Mouse (Mus musculus): Measurements from ENCODE around the gene Prcp. TPM values are rescaled to one million over a fixed set of nuclear protein-coding genes. Genes with fewer than 3 reads are reported as not detected.
"Not testable (repeated sequence)": the region's sequence is repeated elsewhere in the genome, so short reads cannot be mapped to it uniquely, and the experiment has no call there.

Prcp gene
- polyA plus RNA-seq, 1 experiment = 19.7 TPM

DNA sequence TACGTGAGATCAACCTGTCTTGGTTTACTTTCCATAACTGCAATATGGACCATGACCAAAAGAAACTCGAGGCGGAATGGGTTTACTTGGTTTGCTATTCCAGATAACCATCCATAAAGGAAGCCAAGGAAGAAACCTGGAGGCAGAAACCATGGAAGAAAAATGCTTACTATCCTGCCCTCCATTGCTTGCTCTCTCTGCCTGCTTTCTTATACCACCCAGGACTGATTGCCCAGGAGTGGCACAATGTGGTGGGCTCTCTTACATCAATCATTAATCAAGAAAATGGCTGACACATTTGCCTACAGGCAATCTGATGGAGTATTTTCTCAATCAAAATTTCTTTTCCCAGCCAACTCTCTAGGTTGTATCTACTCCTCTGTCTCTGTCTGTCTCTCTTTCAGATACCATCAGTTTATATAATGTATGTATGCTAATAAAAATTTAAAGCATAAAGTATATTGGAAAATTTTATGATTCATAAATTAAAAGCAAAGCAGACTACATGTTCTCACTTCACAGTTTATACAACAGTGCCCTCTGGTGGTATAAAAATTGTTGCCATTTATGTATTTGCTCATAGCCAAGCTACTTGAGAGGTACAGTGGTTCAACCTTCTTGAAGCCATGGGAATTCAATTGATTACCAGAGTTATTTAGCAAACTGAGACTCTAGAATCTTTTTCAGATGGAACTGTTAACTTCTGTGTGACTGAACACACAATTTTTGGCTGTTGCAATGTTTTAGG is 90.7 kb downstream of the Prcp start:
- TF ChIP-seq POLR2A (IDR thresholded peaks at IDR 0.05; ENCODE audit: control insufficient read depth, extremely low read depth, insufficient read depth, low read length, poor library complexity) = no peak
- DNase-seq = no peak
- no peak overlapping the region for H3K27ac ChIP-seq (ENCODE audit: control insufficient read depth, insufficient read depth, low read length)
- no peaks in the 10 kb centered on the region for H3K27me3 ChIP-seq (ENCODE audit: control insufficient read depth, insufficient read depth, low read length)
- H3K4me3 ChIP-seq (ENCODE audit: control insufficient read depth, insufficient read depth, low read length) = no peak overlapping the region
- WGBS = 81% methylated on average over 3 of the region's 3 CpGs
- H3K4me1 ChIP-seq (replicated peaks; ENCODE audit: control insufficient read depth, insufficient read depth, low read length) = no peaks in the 10 kb centered on the region
- no peaks in the 10 kb centered on the region for H3K36me3 ChIP-seq (ENCODE audit: control insufficient read depth, insufficient read depth, low read length)

DNA sequence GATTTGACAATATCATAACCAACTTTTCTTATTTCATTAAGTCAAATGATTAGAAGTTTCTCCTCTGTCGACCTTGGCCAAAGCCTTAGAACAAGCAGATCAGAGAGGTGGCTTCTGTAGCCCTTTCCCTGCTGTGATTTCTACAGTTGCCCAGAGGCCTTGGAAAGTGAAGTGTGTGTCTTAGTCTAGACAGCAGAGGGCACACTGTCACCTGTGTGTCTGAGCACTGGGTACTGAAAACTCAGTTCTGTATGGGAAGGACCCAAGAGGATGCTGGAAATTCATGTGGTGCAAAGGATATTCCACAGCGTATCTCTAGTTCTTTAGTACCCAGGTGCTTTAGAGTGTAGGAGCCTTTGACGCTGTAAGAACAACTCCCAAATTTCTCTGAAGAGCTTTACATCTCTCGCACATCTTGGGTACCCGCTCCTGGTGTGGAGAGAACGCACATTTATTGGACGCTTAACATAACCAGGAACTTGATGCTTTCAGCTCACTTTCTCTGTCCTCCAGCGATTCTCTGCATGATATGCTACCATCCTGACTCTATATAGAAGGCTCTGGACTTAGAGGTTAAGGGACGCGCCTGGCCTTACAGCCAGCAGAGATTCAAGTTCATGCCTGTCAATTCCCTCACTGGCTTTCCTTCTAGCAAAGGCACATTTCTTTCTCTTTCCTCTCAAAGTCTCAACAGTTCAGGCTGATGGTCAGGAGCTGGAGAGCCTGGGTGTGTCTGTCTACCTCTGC is 93.3 kb downstream of the Prcp start:
- no peak for DNase-seq
- H3K36me3 ChIP-seq (ENCODE audit: control insufficient read depth, insufficient read depth, low read length) = no peaks in the 10 kb centered on the region
- no peaks in the 10 kb centered on the region for H3K4me1 ChIP-seq (replicated peaks; ENCODE audit: control insufficient read depth, insufficient read depth, low read length)
- 74% methylated on average over 10 of the region's 10 CpGs for WGBS
- no peaks in the 10 kb centered on the region for H3K27me3 ChIP-seq (ENCODE audit: control insufficient read depth, insufficient read depth, low read length)
- H3K4me3 ChIP-seq (ENCODE audit: control insufficient read depth, insufficient read depth, low read length) = no peak overlapping the region
- no peak for TF ChIP-seq POLR2A (IDR thresholded peaks at IDR 0.05; ENCODE audit: control insufficient read depth, extremely low read depth, insufficient read depth, low read length, poor library complexity)
- no peak for TF ChIP-seq CTCF (IDR thresholded peaks at IDR 0.05; ENCODE audit: borderline replicate concordance, control insufficient read depth, extremely low read depth, insufficient read depth, low read length, poor library complexity)
- H3K27ac ChIP-seq (ENCODE audit: control insufficient read depth, insufficient read depth, low read length) = no peak overlapping the region

DNA sequence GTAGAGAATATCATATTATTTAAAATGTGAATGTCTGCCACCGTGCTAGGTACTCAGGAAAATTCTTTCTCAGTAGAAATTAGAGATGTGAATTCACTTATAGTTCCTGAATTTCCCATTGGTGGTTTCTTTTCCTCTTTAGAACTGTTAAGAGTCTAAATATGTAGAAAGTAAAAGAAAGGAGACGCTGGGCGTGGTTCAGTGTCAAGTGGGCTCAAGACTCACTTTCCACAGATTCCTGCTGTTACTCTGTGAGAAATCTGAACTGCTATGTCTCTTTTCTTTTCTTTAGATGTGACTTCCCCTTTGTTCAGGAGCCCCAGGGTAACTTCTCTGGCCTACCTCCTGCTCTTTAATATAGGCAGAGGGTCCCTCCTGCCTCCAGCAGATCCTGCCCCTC is 103.2 kb downstream of the Prcp start:
- no peaks in the 10 kb centered on the region for H3K4me1 ChIP-seq (replicated peaks; ENCODE audit: control insufficient read depth, insufficient read depth, low read length)
- H3K27ac ChIP-seq (ENCODE audit: control insufficient read depth, insufficient read depth, low read length) = no peak overlapping the region

DNA sequence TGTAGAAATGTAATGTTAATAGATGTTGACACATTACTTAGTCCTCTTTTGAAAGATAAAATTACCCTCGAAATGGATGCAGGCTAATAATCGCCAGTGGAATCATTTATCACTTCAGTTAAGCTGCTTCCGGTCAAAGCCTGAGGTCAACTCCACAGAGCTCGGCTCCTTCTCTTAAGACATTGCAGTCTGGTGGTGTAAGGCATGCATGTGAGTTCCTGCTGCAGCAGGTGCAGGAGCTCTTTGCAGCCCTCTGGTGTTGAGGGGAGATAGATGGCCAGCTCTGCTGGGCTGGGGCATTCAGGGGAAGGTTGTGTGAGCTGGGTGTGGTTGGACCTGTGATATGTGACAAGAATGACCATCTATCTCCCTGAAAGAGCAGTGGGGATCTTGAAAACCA is 104.0 kb downstream of the Prcp start:
- WGBS = 74% methylated on average over 4 of the region's 4 CpGs
- H3K4me3 ChIP-seq (ENCODE audit: control insufficient read depth, insufficient read depth, low read length) = no peak overlapping the region
- no peak overlapping the region for H3K27ac ChIP-seq (ENCODE audit: control insufficient read depth, insufficient read depth, low read length)
- no peaks in the 10 kb centered on the region for H3K36me3 ChIP-seq (ENCODE audit: control insufficient read depth, insufficient read depth, low read length)
- no peaks in the 10 kb centered on the region for H3K4me1 ChIP-seq (replicated peaks; ENCODE audit: control insufficient read depth, insufficient read depth, low read length)
- no peaks in the 10 kb centered on the region for H3K27me3 ChIP-seq (ENCODE audit: control insufficient read depth, insufficient read depth, low read length)
- TF ChIP-seq CTCF (IDR thresholded peaks at IDR 0.05; ENCODE audit: borderline replicate concordance, control insufficient read depth, extremely low read depth, insufficient read depth, low read length, poor library complexity) (no peak), POLR2A (IDR thresholded peaks at IDR 0.05; ENCODE audit: control insufficient read depth, extremely low read depth, insufficient read depth, low read length, poor library complexity) (no peak)
- DNase-seq = no peak

More for the DNA sequence above, 103.2 kb downstream of the Prcp start:
- Histone ChIP-seq H3K27me3 (ENCODE audit: control insufficient read depth, insufficient read depth, low read length) (no peaks in the 10 kb centered on the region), H3K36me3 (ENCODE audit: control insufficient read depth, insufficient read depth, low read length) (no peaks in the 10 kb centered on the region), H3K4me3 (ENCODE audit: control insufficient read depth, insufficient read depth, low read length) (no peak overlapping the region)
- TF ChIP-seq POLR2A (IDR thresholded peaks at IDR 0.05; ENCODE audit: control insufficient read depth, extremely low read depth, insufficient read depth, low read length, poor library complexity) (no peak), CTCF (IDR thresholded peaks at IDR 0.05; ENCODE audit: borderline replicate concordance, control insufficient read depth, extremely low read depth, insufficient read depth, low read length, poor library complexity) (no peak)
- 72% methylated on average over 3 of the region's 3 CpGs for WGBS
- DNase-seq = no peak

DNA sequence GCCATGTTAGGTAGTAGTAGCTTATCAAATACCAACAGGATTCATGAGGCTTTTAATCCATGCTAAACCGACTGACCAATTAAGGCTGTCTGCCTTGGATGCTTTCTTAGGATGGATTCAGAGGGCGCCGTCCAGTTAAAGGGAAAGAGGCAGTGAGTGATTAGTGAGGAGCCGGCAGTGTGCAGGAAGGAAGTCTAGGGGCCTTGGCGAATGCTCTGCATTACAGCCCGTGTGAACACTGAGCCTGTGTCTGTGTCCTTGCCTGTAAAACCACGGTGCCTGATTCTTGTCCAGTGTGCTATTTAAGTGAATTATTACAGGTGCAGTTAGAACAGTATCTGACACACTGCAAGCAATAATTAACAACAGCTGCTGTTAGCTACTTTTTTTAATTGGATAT is 104.5 kb downstream of the Prcp start:
- DNase-seq; H3K27ac ChIP-seq (ENCODE audit: control insufficient read depth, insufficient read depth, low read length); H3K4me1 ChIP-seq (replicated peaks; ENCODE audit: control insufficient read depth, insufficient read depth, low read length); H3K36me3 ChIP-seq (ENCODE audit: control insufficient read depth, insufficient read depth, low read length); H3K27me3 ChIP-seq (ENCODE audit: control insufficient read depth, insufficient read depth, low read length); H3K4me3 ChIP-seq (ENCODE audit: control insufficient read depth, insufficient read depth, low read length): not testable (repeated sequence)
- 23% methylated on average over 7 of the region's 7 CpGs for WGBS

DNA sequence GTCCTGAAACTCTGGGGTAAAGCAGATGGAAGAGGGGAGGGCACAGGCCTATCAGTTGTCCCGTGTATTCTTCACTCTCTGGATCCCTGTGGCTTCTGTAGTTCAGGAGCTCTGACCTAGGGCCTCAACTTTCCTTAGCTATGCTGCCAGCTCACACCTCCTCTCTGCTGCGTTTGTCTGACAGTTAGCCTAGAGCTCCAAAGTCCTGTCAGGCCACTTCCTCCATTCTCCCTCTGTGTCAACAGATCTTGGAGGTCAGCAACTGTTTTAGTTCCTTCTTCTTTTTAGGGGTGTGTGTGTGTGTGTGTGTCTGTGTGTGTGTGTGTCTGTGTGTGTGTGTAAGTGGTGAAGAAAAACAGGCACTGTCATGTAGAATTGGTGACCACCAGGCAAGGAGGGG is 106.5 kb downstream of the Prcp start:
- Histone ChIP-seq H3K36me3 (ENCODE audit: control insufficient read depth, insufficient read depth, low read length) (no peaks in the 10 kb centered on the region), H3K27ac (ENCODE audit: control insufficient read depth, insufficient read depth, low read length) (no peak overlapping the region), H3K27me3 (ENCODE audit: control insufficient read depth, insufficient read depth, low read length) (no peaks in the 10 kb centered on the region), H3K4me3 (ENCODE audit: control insufficient read depth, insufficient read depth, low read length) (no peak overlapping the region), H3K4me1 (replicated peaks; ENCODE audit: control insufficient read depth, insufficient read depth, low read length) (no peaks in the 10 kb centered on the region)
- WGBS = 11% methylated on average over 2 of the region's 2 CpGs
- TF ChIP-seq POLR2A (IDR thresholded peaks at IDR 0.05; ENCODE audit: control insufficient read depth, extremely low read depth, insufficient read depth, low read length, poor library complexity) = no peak
- no peak for TF ChIP-seq CTCF (IDR thresholded peaks at IDR 0.05; ENCODE audit: borderline replicate concordance, control insufficient read depth, extremely low read depth, insufficient read depth, low read length, poor library complexity)
- no peak for DNase-seq

DNA sequence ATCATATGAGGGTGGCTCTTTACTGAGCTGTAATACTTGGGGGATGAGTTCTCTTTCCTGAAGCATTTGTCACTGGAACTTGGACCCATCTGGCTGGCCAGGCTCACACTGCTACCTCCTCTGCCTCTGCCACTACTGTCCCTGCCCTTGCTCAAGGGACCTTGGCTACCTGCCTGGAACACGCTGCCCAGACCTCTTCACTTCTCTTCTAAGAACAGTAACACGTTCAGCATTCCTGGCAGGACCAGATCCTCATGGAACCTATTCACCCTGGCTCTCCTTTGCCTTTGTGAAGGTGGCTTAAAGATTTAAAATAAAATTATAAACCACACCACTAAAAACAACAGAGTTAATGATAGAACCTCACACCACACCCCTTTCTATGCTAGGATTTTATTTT is 107.6 kb downstream of the Prcp start:
- TF ChIP-seq POLR2A (IDR thresholded peaks at IDR 0.05; ENCODE audit: control insufficient read depth, extremely low read depth, insufficient read depth, low read length, poor library complexity) (no peak), CTCF (IDR thresholded peaks at IDR 0.05; ENCODE audit: borderline replicate concordance, control insufficient read depth, extremely low read depth, insufficient read depth, low read length, poor library complexity) (no peak)
- Histone ChIP-seq H3K27me3 (ENCODE audit: control insufficient read depth, insufficient read depth, low read length) (no peaks in the 10 kb centered on the region), H3K27ac (ENCODE audit: control insufficient read depth, insufficient read depth, low read length) (no peak overlapping the region), H3K36me3 (ENCODE audit: control insufficient read depth, insufficient read depth, low read length) (no peaks in the 10 kb centered on the region), H3K4me3 (ENCODE audit: control insufficient read depth, insufficient read depth, low read length) (no peak overlapping the region), H3K4me1 (replicated peaks; ENCODE audit: control insufficient read depth, insufficient read depth, low read length) (no peaks in the 10 kb centered on the region)
- no peak for DNase-seq
- WGBS = 84% methylated on average over 2 of the region's 2 CpGs

Data from thymus, adult 2 months (tissue).